Mouse (Mus musculus) midbrain, embryonic 16.5 days (tissue): ENCODE data around the gene Tmem183a. TPM values are rescaled to one million over a fixed set of nuclear protein-coding genes. Genes with fewer than 3 reads are reported as not detected.
A peak's percentile ranks its signal among the peaks of the same experiment; 100 is the strongest.

Experiments
- ATAC-seq: fragments of 200-750 bp; cut with Nextera tagmentation; 2 replicates; pipeline ENCODE4 v1.8.0; 2017; ENCODE audit warnings: moderate TSS enrichment
- H3K27ac ChIP-seq: fragments of 300-500 bp; sonication (generic); 2 replicates; pipeline ENCODE4 v1.5.1; 2014; ENCODE audit warnings: mild to moderate bottlenecking, low read length, mixed read lengths
- H3K27me3 ChIP-seq: fragments of 300-500 bp; sonication (generic); 2 replicates; pipeline ENCODE4 v1.6.1; 2014; ENCODE audit warnings: low read depth, low read length, mixed read lengths; ENCODE audit not compliant: control insufficient read depth, insufficient read depth
- H3K36me3 ChIP-seq: fragments of 300-500 bp; sonication (generic); 2 replicates; pipeline ENCODE4 v1.6.1; 2014; ENCODE audit warnings: mild to moderate bottlenecking, low read length, moderate library complexity, mixed read lengths; ENCODE audit not compliant: control insufficient read depth, insufficient read depth
- H3K4me1 ChIP-seq: fragments of 300-500 bp; sonication (generic); 2 replicates; pipeline ENCODE4 v1.6.1; 2014; ENCODE audit warnings: mild to moderate bottlenecking, low read length, mixed read lengths; ENCODE audit not compliant: control insufficient read depth, insufficient read depth
- H3K4me2 ChIP-seq: fragments of 300-500 bp; sonication (generic); 2 replicates; pipeline ENCODE4 v1.6.1; 2014; ENCODE audit warnings: mild to moderate bottlenecking, low read length, mixed read lengths
- H3K4me3 ChIP-seq: fragments of 300-500 bp; sonication (generic); 2 replicates; pipeline ENCODE4 v1.5.1; 2014; ENCODE audit warnings: low read depth, mild to moderate bottlenecking, low read length, moderate library complexity, mixed read lengths
- H3K9ac ChIP-seq: fragments of 300-500 bp; sonication (generic); 2 replicates; pipeline ENCODE4 v1.6.1; 2014; ENCODE audit warnings: low read depth, low read length, mixed read lengths
- H3K9me3 ChIP-seq: fragments of 300-500 bp; sonication (generic); replicated peaks from 2 replicates; pipeline ENCODE4 v1.6.1; 2014; ENCODE audit warnings: mild to moderate bottlenecking, low read length, mixed read lengths; ENCODE audit not compliant: control insufficient read depth, poor library complexity, severe bottlenecking
- WGBS: fragments of 180-500 bp; shearing (Covaris S2); extraction: QIAGEN DNeasy Blood & Tissue Kit; methylation state at CpG from one replicate; pipeline ENCODE4 v1.1.7; 2014; 5-methylcytosine and 5-hydroxymethylcytosine counted together
- polyA plus RNA-seq: library from polyadenylated mRNA; unstranded; fragments of >200 nt; fragmentation: Nextera tagmentation; extraction: Ambion mirVana; gene quantifications from 2 replicates; pipeline ENCODE4 v1.2.1, GENCODE M21; 2015

The Tmem183a gene
- polyA plus RNA-seq, 1 experiment from 2014 or later: 159 TPM

DNA sequence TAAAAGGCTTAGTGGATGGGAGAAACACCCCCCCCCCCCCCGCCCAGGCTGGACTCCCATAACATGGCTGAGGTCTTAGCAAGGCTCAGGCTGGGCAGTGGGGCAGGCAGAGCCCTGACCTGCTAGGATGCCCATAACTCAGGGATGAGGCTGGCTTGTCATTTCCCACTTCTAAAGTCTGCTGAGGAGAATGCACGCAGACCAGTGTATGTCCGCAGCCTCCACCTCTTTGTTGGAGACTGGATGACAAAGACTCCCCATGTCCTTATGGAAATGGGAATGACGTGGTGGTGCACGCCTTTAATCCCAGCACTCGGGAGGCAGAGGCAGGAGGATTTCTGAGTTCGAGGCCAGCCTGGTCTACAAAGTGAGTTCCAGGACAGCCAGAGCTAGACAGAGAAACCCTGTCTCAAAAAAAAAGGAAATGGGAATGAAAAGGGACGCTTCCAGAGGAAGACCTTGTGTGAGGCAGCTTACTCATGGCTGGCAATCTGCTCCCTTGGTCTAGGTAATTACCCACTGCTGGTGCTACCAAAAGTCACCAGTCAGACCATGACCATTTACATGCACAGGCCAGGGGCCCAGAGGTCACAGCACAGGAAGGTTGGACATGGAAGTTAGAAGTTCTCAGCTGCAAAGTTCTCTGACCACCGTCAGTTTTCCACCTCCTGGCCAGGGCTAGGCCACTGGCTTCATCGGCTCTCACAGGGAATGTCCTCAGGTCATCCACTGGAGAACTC lies 28.2 kb downstream of the Tmem183a start:
- no peak for ATAC-seq
- WGBS: 88% methylated on average over 9 of the region's 10 CpGs
- Histone ChIP-seq H3K4me1 (no peaks in the 10 kb centered on the region), H3K9ac (no peak overlapping the region), H3K4me2 (no peak overlapping the region), H3K9me3 (no peaks in the 10 kb centered on the region), H3K27ac (no peak overlapping the region), H3K36me3 (no peaks in the 10 kb centered on the region), H3K4me3 (no peak overlapping the region), H3K27me3 (no peaks in the 10 kb centered on the region)

DNA sequence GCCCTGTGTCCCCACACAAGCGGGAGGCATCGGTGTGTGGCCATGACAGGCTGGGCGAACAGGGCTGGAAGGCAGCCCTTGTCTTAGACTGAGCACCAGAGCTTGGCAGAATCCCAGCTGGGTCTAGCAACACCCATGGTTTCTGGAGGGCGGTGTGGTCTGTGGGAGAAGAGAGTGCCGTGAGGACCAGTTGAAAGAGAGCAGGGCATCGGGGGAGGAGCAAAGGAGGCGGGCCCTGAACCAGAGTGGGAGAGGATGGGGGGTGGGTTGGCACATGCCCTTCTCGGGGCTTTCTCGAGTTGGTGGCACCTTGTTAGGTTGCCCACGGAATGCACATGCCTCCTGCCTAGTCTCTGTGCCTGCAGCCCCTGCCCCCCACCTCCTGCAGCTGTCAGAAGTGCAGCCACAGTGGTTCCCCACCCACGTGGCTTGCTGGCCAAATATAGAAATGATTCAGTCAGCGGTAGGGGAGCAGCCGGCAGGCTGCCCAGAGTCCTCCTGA lies 29.0 kb downstream of the Tmem183a start, which contains the start of gene Ppfia4:
TSS of gene Ppfia4 (minus strand) at position 159 of the 502 bp plus-strand sequence.
- no peak within 1 kb of the TSS for H3K9ac ChIP-seq

DNA sequence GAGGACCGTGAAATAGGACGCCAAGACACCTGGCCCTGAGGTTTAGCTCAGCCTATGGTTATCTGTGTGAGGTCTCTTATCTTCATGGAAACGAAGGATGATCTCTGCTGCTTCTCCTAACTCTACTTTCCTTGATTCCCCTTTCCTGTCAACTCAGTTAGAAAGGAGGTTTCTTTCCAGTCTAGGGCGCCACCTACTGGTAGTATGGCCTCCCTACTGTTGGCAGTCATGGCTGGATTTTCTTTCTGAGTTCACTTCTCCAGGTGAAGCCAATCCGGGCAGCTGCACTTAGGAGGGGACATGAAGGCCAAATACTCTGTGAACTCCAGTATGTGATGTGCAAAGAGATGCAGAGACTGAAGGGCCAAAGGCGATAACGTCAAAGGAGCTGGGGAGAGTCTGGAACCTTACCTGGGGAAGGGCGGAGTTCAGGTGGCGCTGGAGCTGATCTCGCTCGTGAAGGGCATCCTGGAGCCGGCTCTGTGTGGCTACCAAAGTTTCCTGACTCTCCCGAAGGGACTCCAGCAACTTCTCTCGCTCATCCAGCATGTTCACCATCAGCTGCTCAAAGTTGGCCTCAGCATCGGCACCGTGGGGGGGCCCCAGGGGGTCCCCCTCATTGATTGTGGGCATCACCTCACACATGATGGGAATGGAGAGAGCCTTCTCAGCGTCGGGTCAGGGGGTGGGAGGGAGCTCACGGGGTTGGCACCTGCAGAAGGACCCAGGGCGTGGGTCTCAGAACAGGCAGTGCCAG lies 29.7 kb downstream of the Tmem183a start:
- peak; percentile 56; the same call in 1 of the 2 replicates for ATAC-seq
- H3K27ac ChIP-seq: no peak overlapping the region
- no peaks in the 10 kb centered on the region for H3K27me3 ChIP-seq
- H3K4me3 ChIP-seq: no peak overlapping the region
- no peaks in the 10 kb centered on the region for H3K36me3 ChIP-seq
- no peaks in the 10 kb centered on the region for H3K4me1 ChIP-seq
- 56% methylated on average over 20 of the region's 20 CpGs for WGBS
- H3K9ac ChIP-seq: no peak overlapping the region
- no peak overlapping the region for H3K4me2 ChIP-seq
- no peaks in the 10 kb centered on the region for H3K9me3 ChIP-seq

More for the DNA sequence above, 29.0 kb downstream of the Tmem183a start, which contains the start of gene Ppfia4:
- H3K27me3 ChIP-seq: no peaks in the 10 kb centered on the region
- H3K4me3 ChIP-seq: no peak within 1 kb of the TSS
- peak; percentile 69 for ATAC-seq
- WGBS: 62% methylated on average over 13 of the region's 13 CpGs
- H3K9me3 ChIP-seq: no peaks in the 10 kb centered on the region
- no peak within 1 kb of the TSS for H3K27ac ChIP-seq
- no peak within 1 kb of the TSS for H3K4me2 ChIP-seq
- H3K36me3 ChIP-seq: no peaks in the 10 kb centered on the region
- no peaks in the 10 kb centered on the region for H3K4me1 ChIP-seq

DNA sequence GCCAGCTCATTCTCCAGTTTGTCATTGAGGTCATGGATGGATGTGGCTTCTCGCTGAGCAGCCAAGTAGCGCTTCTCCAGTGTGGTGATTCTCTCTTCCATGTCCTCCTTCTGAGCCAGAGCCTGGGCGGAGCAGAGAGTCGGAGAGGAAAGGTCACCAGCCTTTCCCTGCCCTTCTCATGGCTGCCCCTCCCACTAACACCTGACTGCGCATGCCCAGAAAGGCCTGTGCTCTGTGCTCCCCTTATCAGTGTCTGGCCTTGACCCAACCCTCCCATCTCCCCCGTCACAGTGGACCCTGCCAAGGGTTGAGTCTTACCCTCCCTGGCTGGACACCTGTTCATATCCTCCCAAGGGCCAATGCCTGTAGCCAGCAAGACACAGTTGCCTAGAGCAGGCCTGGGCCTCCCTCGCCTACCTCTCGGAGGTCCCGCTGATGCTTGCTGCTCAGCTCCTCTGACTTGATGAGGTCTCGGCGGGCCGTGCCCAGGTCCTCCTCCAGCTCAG lies 34.9 kb downstream of the Tmem183a start:
- H3K36me3 ChIP-seq: peaks cover 3% of the 10 kb centered on the region; the same call in 1 of the 2 replicates
- H3K27me3 ChIP-seq: no peaks in the 10 kb centered on the region
- no peaks in the 10 kb centered on the region for H3K9me3 ChIP-seq
- H3K4me3 ChIP-seq: no peak overlapping the region
- H3K4me2 ChIP-seq: no peak overlapping the region
- H3K27ac ChIP-seq: no peak overlapping the region
- no peak overlapping the region for H3K9ac ChIP-seq
- no peaks in the 10 kb centered on the region for H3K4me1 ChIP-seq
- no peak for ATAC-seq
- 92% methylated on average over 12 of the region's 12 CpGs for WGBS

DNA sequence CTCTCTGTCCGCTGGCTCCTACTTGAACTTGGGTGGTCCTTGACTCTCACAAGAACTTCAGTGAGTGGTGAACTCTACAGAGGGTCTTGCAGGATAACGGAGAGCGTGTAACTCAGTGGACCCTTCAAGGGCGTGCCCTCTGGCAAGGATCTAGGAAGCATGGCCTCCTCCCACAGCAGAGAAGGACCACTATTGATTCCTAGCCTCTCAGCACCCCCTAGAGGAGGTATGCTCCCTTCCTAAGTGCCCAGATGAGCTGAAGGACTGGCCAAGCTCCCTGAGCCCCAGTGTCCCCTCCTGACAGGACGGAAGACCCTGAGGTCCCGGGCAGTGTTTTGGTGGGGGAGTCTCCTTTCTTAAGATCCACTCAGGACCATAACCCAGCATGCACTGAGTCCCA lies 39.2 kb downstream of the Tmem183a start:
- Histone ChIP-seq H3K4me2 (no peak overlapping the region), H3K4me3 (no peak overlapping the region), H3K27ac (no peak overlapping the region), H3K4me1 (peaks cover 4% of the 10 kb centered on the region; the same call in 1 of the 2 replicates), H3K36me3 (peaks cover 3% of the 10 kb centered on the region; the same call in 1 of the 2 replicates), H3K9ac (no peak overlapping the region), H3K27me3 (no peaks in the 10 kb centered on the region), H3K9me3 (no peaks in the 10 kb centered on the region)
- 95% methylated on average over 6 of the region's 6 CpGs for WGBS
- ATAC-seq: no peak

DNA sequence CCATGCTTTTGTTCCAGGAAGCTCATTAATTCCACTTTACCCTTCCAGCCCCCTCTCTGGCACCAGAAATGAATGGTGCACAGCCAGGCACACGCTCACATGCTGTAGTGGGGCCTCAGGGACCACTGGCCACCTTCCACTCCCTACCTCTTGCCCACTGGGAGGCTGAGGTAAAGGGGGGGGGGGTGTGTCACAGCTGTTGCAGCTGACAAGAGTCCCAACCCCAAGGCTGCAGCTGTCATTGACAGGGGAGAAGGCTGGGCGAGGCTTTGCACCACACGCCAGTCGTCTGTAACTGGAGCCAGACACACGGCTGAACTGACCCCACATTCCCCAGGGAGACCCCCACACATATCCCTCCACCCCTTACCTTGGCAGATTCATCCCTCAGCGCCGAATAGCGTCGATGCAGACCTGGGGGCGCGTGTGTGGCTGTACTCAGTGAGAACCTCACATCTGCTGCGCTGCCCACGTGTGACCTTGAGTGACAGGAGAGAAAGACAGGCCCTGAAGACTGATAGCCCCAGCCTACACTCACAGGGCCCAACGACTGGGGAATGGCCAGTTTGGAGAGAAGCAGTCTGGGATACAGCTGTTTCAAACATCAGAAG lies 41.0 kb downstream of the Tmem183a start:
- H3K4me3 ChIP-seq: no peak overlapping the region
- H3K27ac ChIP-seq: no peak overlapping the region
- peaks cover 3% of the 10 kb centered on the region; the same call in 1 of the 2 replicates for H3K36me3 ChIP-seq
- no peaks in the 10 kb centered on the region for H3K27me3 ChIP-seq
- H3K9ac ChIP-seq: no peak overlapping the region
- no peak for ATAC-seq
- WGBS: 43% methylated on average over 14 of the region's 14 CpGs
- H3K4me2 ChIP-seq: no peak overlapping the region
- H3K4me1 ChIP-seq: peaks cover 4% of the 10 kb centered on the region; the same call in 1 of the 2 replicates
- H3K9me3 ChIP-seq: no peaks in the 10 kb centered on the region

DNA sequence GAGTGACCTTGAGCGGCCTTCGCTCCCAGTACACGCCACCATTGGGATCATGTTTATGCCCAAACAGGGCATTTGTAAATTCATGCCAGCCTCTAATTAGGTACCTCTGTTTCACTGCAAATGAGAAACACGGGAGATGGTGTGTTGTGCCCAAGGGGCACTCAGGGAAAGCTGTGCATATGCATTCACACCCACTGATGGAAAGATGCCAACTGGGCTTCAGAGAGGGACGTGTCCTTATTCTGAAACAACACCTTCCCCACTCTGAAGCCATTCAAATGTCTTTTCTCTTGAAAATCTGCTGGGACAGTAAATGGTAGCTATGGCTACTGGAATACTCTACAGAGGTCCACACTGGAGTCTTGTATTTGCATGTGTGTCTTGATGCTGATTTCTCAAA lies 43.5 kb downstream of the Tmem183a start:
- no peak for ATAC-seq
- no peak overlapping the region for H3K4me3 ChIP-seq
- H3K36me3 ChIP-seq: peaks cover 3% of the 10 kb centered on the region; the same call in 1 of the 2 replicates
- WGBS: 73% methylated on average over 5 of the region's 5 CpGs
- no peak overlapping the region for H3K4me2 ChIP-seq
- H3K9ac ChIP-seq: no peak overlapping the region
- H3K9me3 ChIP-seq: no peaks in the 10 kb centered on the region
- no peaks in the 10 kb centered on the region for H3K27me3 ChIP-seq
- no peak overlapping the region for H3K27ac ChIP-seq
- peaks cover 4% of the 10 kb centered on the region; the same call in 1 of the 2 replicates for H3K4me1 ChIP-seq

DNA sequence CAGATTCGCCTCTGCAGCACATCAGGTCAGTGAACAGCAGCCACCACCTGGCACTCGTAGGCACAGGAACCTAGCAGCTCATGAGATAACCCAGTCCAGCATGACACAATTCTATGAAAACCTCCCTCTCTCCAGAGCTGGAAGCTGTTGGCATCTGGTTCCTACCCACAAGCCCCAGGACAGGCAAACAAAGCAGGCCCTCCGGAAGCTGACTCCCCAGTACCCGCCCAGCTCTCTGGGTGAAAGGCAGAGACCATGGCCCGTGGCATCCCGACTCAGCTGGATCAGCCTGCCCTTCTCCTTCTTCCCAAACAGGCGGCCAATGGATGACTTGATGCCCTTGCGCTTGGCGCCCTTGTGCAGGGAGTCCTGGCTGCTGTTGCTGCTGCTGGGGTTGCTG lies 45.4 kb downstream of the Tmem183a start:
- Histone ChIP-seq H3K27me3 (no peaks in the 10 kb centered on the region), H3K27ac (no peak overlapping the region), H3K36me3 (no peaks in the 10 kb centered on the region; the same call in 1 of the 2 replicates), H3K4me3 (no peak overlapping the region), H3K9ac (no peak overlapping the region), H3K4me1 (peaks cover 4% of the 10 kb centered on the region; the same call in 1 of the 2 replicates), H3K4me2 (no peak overlapping the region), H3K9me3 (no peaks in the 10 kb centered on the region)
- ATAC-seq: no peak
- 90% methylated on average over 9 of the region's 9 CpGs for WGBS
